Mouse (Mus musculus): Measurements from ENCODE around the gene Epyc. TPM values are rescaled to one million over a fixed set of nuclear protein-coding genes. Genes with fewer than 3 reads are reported as not detected.

The Epyc gene
- polyA plus RNA-seq, 1 experiment from 2014 or later = 0.78 TPM

DNA sequence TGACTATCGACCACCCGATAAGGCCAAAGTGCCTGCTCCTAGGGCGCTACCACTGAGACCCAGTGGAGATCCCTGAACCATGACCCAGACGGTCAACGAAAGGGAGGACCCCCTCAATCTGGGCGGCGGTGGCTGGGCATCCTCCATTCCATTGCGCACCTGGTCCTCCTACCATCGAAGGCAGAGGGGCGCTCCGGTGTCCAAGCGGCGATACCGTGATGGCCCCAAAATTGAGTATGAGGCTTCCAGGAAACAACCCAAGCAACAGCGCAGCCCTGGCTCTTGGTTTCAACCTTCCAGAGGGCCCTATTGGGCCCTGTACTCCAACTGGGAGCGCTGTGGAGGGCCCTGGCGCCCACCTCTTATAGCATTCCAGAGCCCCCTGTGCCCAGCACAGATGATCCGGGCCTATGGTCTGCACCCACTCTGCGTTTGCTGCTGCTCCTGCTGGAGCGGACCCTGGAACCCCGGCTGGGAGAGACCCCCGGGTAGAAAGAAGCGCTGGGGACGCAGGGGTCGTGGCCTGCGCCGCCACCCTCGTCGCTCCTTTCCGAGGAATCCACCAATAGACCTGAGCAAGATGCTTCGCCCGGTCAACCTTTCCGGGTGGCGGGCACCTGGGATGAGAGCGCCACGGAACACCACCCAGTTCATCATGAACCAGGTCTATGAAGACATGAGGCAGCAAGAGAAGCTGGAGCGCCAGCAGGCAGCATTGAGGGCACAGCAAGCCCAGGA, 49.7 kb downstream of the Epyc start:
- Histone ChIP-seq H3K4me1 (replicated peaks; ENCODE audit: control insufficient read depth, insufficient read depth, low read length) (no peaks in the 10 kb centered on the region), H3K36me3 (ENCODE audit: control insufficient read depth, insufficient read depth, low read length) (no peaks in the 10 kb centered on the region), H3K4me2 (ENCODE audit: low read depth, low read length) (no peak overlapping the region), H3K4me3 (ENCODE audit: low read length) (no peak overlapping the region), H3K27me3 (ENCODE audit: control insufficient read depth, insufficient read depth, low read depth, low read length) (no peaks in the 10 kb centered on the region), H3K27ac (ENCODE audit: low read length) (no peak overlapping the region), H3K9ac (ENCODE audit: low read length) (no peak overlapping the region), H3K9me3 (ENCODE audit: control insufficient read depth, low read length) (peaks cover 5% of the 10 kb centered on the region; the same call in 1 of the 2 replicates)
- ATAC-seq (ENCODE audit: low read depth) = no peak
- WGBS = 91% methylated on average over 35 of the region's 37 CpGs

DNA sequence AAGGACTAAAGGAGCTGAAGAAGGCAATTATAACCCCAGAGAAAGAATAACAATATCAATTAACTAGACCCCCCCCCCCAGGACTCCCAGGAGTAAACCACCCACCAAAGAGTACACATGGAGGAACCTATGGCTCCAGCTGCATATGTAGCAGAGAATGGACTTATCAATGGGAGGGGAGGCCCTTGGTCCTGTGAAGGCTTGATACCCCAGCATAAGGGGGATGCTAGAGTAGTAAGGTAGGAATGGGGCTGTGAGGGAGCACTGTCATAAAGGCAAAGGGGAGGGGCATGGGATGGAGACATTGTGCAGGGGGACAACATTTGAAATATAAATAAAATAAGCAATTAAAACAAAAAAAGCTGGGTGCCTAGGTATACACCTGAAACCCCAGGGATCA, 58.5 kb downstream of the Epyc start:
- no peak overlapping the region for H3K4me3 ChIP-seq (ENCODE audit: low read length)
- H3K9ac ChIP-seq (ENCODE audit: low read length) = no peak overlapping the region
- H3K4me1 ChIP-seq (replicated peaks; ENCODE audit: control insufficient read depth, insufficient read depth, low read length) = no peaks in the 10 kb centered on the region
- H3K9me3 ChIP-seq (ENCODE audit: control insufficient read depth, low read length) = no peaks in the 10 kb centered on the region
- no peak for ATAC-seq (ENCODE audit: low read depth)
- no peaks in the 10 kb centered on the region for H3K27me3 ChIP-seq (ENCODE audit: control insufficient read depth, insufficient read depth, low read depth, low read length)
- H3K4me2 ChIP-seq (ENCODE audit: low read depth, low read length) = no peak overlapping the region
- H3K36me3 ChIP-seq (ENCODE audit: control insufficient read depth, insufficient read depth, low read length) = no peaks in the 10 kb centered on the region
- H3K27ac ChIP-seq (ENCODE audit: low read length) = no peak overlapping the region

DNA sequence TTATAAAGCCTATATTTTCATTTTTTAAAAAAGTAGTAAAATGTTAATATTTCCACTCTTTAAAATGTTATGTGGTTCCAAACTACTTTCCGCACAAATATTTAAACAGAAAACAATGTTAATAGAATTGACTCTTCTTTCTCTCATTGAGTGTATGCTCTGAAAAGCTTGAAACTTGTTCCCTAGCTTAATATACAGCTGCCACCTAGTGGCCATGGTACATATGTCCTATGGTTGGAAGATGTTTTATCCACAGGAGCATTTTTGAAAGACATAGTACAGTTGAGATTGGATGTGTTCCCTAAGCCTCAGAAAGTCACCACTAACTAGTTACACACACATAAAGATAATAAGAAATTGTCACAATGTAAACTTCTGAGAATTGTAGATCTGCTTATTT, 60.7 kb downstream of the Epyc start:
- Histone ChIP-seq H3K36me3 (ENCODE audit: control insufficient read depth, insufficient read depth, low read length) (no peaks in the 10 kb centered on the region), H3K9me3 (ENCODE audit: control insufficient read depth, low read length) (no peaks in the 10 kb centered on the region), H3K9ac (ENCODE audit: low read length) (no peak overlapping the region), H3K4me1 (replicated peaks; ENCODE audit: control insufficient read depth, insufficient read depth, low read length) (no peaks in the 10 kb centered on the region), H3K4me2 (ENCODE audit: low read depth, low read length) (no peak overlapping the region), H3K4me3 (ENCODE audit: low read length) (no peak overlapping the region), H3K27me3 (ENCODE audit: control insufficient read depth, insufficient read depth, low read depth, low read length) (no peaks in the 10 kb centered on the region), H3K27ac (ENCODE audit: low read length) (no peak overlapping the region)
- ATAC-seq (ENCODE audit: low read depth) = no peak
- WGBS = 45% methylated on average over 1 of the region's 1 CpGs

DNA sequence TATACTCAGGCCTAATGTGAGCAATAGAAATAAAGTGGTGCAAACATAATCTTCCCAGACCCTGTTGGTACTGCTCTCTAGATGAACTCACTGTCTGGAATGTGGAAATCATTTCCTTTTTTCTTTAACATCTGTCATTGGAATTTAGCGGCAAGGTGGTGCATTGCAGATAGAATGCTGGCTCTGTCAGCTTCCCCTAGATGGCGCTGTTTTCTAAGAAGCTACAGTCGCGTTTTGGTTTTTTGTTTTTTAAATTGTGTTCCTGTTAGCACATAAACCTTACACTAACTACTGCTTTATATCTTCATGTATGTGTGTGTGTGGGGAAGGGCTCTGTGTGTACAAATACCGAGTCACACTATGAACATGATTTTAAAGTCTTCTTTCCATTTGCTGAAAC, 68.8 kb downstream of the Epyc start:
- Histone ChIP-seq H3K27ac (ENCODE audit: low read length) (no peak overlapping the region), H3K4me3 (ENCODE audit: low read length) (no peak overlapping the region), H3K4me1 (replicated peaks; ENCODE audit: control insufficient read depth, insufficient read depth, low read length) (no peaks in the 10 kb centered on the region), H3K36me3 (ENCODE audit: control insufficient read depth, insufficient read depth, low read length) (no peaks in the 10 kb centered on the region), H3K4me2 (ENCODE audit: low read depth, low read length) (no peak overlapping the region), H3K27me3 (ENCODE audit: control insufficient read depth, insufficient read depth, low read depth, low read length) (no peaks in the 10 kb centered on the region), H3K9ac (ENCODE audit: low read length) (no peak overlapping the region), H3K9me3 (ENCODE audit: control insufficient read depth, low read length) (no peaks in the 10 kb centered on the region)
- 4% methylated on average over 5 of the region's 5 CpGs for WGBS
- ATAC-seq (ENCODE audit: low read depth) = no peak

DNA sequence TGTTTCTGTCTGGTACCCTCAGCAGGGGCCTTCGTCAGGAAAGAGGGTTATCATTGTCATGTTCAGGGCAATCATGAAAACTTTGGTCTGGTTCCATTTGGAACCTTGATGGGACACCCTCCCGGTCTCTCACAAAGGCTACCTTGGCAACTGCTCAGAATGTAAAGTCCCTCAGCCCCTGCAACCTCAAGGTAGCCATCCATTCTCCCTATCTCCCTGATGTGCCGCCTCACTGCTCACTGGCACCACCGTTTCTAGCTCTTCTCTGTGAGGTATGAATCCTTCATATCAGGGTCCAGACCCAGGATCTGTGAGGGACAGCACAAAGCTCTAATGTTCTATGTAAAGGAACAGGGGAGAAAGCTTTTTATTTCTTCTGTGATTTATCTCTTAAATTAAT, 70.7 kb downstream of the Epyc start:
- no peaks in the 10 kb centered on the region for H3K9me3 ChIP-seq (ENCODE audit: control insufficient read depth, low read length)
- no peak overlapping the region for H3K9ac ChIP-seq (ENCODE audit: low read length)
- 76% methylated on average over 4 of the region's 4 CpGs for WGBS
- H3K4me3 ChIP-seq (ENCODE audit: low read length) = no peak overlapping the region
- no peak overlapping the region for H3K4me2 ChIP-seq (ENCODE audit: low read depth, low read length)
- no peak for ATAC-seq (ENCODE audit: low read depth)
- H3K36me3 ChIP-seq (ENCODE audit: control insufficient read depth, insufficient read depth, low read length) = no peaks in the 10 kb centered on the region
- no peak overlapping the region for H3K27ac ChIP-seq (ENCODE audit: low read length)
- H3K4me1 ChIP-seq (replicated peaks; ENCODE audit: control insufficient read depth, insufficient read depth, low read length) = no peaks in the 10 kb centered on the region
- no peaks in the 10 kb centered on the region for H3K27me3 ChIP-seq (ENCODE audit: control insufficient read depth, insufficient read depth, low read depth, low read length)

DNA sequence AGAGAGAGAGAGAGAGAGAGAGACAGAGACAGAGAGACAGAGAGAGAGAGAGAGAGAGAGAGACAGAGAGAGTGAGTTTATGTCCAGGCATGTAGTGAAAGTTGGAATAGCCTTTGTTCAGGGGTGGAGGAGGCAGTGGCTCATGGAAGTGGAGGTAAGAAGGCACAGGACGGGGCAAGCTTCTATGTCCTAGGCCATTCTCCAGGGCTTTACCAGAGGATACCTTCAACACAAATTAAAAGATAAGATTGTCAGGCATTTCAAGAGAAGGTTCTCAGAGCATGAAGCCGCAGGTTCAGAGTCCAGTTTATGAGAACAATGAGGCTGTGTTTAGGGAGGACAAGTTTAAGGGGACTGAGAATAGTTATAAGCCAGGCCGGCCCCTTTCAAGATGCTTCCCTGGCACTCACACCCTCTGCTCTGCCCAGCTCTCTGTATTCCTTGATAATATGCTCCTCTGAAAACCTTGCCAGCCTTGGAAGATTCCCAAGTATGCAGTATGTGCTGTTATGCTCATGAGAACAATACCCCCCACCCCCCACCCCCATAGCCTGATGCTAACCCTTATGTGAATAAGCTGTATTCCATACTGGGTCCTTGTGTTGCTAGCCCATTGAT, 71.5 kb downstream of the Epyc start:
- 75% methylated on average over 3 of the region's 3 CpGs for WGBS
- Histone ChIP-seq H3K4me2 (ENCODE audit: low read depth, low read length) (no peak overlapping the region), H3K36me3 (ENCODE audit: control insufficient read depth, insufficient read depth, low read length) (no peaks in the 10 kb centered on the region), H3K4me3 (ENCODE audit: low read length) (no peak overlapping the region), H3K4me1 (replicated peaks; ENCODE audit: control insufficient read depth, insufficient read depth, low read length) (no peaks in the 10 kb centered on the region), H3K27me3 (ENCODE audit: control insufficient read depth, insufficient read depth, low read depth, low read length) (no peaks in the 10 kb centered on the region), H3K9me3 (ENCODE audit: control insufficient read depth, low read length) (no peaks in the 10 kb centered on the region), H3K9ac (ENCODE audit: low read length) (no peak overlapping the region), H3K27ac (ENCODE audit: low read length) (no peak overlapping the region)
- ATAC-seq (ENCODE audit: low read depth) = no peak

DNA sequence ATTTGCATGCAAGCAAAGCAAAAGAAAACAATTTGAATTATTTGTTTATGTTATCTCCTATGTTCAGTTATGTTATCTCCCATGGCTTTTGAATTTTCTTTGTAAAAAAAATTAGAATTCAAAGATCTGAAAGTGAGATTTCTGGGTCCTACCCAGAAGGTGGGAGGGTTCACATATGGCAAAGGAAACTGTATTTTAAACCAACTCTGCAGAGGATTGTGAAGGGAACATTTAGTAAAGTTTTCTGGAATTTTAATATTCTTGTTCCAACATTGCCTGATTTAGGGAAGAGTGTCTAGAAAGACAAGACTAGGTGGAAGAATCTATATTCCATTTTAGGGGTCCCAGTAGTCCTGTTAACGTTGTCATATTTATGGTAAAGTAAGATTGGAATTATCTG, 73.4 kb downstream of the Epyc start:
- H3K4me3 ChIP-seq (ENCODE audit: low read length) = no peak overlapping the region
- H3K9ac ChIP-seq (ENCODE audit: low read length) = no peak overlapping the region
- H3K27me3 ChIP-seq (ENCODE audit: control insufficient read depth, insufficient read depth, low read depth, low read length) = no peaks in the 10 kb centered on the region
- H3K4me1 ChIP-seq (replicated peaks; ENCODE audit: control insufficient read depth, insufficient read depth, low read length) = no peaks in the 10 kb centered on the region
- H3K9me3 ChIP-seq (ENCODE audit: control insufficient read depth, low read length) = no peaks in the 10 kb centered on the region
- no peak overlapping the region for H3K27ac ChIP-seq (ENCODE audit: low read length)
- no peak for ATAC-seq (ENCODE audit: low read depth)
- no peaks in the 10 kb centered on the region for H3K36me3 ChIP-seq (ENCODE audit: control insufficient read depth, insufficient read depth, low read length)
- H3K4me2 ChIP-seq (ENCODE audit: low read depth, low read length) = no peak overlapping the region
- WGBS = 83% methylated on average over 1 of the region's 1 CpGs

DNA sequence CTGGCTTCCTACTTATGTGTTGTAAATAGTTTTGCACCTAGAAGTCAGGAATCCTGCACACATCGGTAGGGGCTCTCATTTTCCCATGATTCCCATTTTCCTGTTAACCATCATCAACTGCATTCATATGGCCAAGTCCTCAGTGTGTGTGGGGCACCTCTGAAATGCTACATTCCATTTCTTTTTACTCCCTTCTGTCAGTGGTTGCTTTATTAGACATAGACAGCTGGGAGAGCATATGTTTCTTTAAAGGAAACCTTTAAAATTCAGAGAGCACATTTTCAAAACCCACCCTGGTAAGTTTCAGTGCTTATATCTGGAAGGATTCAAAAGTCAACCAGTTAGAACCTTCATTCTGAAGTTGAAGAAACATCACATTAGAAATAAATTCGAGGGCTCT, 74.2 kb downstream of the Epyc start:
- no peak overlapping the region for H3K27ac ChIP-seq (ENCODE audit: low read length)

DNA sequence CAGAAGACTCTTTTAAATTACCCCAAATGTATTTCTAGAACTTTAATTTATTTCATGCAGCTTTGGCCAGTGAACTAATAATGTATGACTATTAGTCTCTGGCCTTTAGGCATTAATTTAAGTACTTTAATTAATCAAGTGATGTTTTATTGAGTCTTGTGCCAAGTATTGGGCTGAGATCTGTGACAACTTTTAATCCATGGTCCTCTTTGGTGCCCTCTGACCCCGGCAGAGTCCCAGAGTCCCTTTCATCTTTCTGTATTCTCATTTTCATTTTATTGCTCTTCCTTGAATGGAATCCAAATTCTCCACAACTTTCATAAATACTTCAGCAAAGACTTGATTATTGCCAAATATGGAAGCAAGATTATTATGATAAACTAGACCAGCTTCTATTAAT, 76.8 kb downstream of the Epyc start:
- ATAC-seq (ENCODE audit: low read depth) = peak; percentile 61; the same call in 1 of the 2 replicates
- no peak overlapping the region for H3K4me3 ChIP-seq (ENCODE audit: low read length)
- 47% methylated on average over 1 of the region's 1 CpGs for WGBS
- H3K4me1 ChIP-seq (replicated peaks; ENCODE audit: control insufficient read depth, insufficient read depth, low read length) = no peaks in the 10 kb centered on the region
- no peaks in the 10 kb centered on the region for H3K9me3 ChIP-seq (ENCODE audit: control insufficient read depth, low read length)
- H3K27me3 ChIP-seq (ENCODE audit: control insufficient read depth, insufficient read depth, low read depth, low read length) = no peaks in the 10 kb centered on the region
- no peak overlapping the region for H3K4me2 ChIP-seq (ENCODE audit: low read depth, low read length)
- H3K36me3 ChIP-seq (ENCODE audit: control insufficient read depth, insufficient read depth, low read length) = no peaks in the 10 kb centered on the region
- H3K27ac ChIP-seq (ENCODE audit: low read length) = no peak overlapping the region
- no peak overlapping the region for H3K9ac ChIP-seq (ENCODE audit: low read length)

More for the DNA sequence above, 74.2 kb downstream of the Epyc start:
- Histone ChIP-seq H3K4me1 (replicated peaks; ENCODE audit: control insufficient read depth, insufficient read depth, low read length) (no peaks in the 10 kb centered on the region), H3K9me3 (ENCODE audit: control insufficient read depth, low read length) (no peaks in the 10 kb centered on the region), H3K4me3 (ENCODE audit: low read length) (no peak overlapping the region), H3K4me2 (ENCODE audit: low read depth, low read length) (no peak overlapping the region), H3K36me3 (ENCODE audit: control insufficient read depth, insufficient read depth, low read length) (no peaks in the 10 kb centered on the region), H3K27me3 (ENCODE audit: control insufficient read depth, insufficient read depth, low read depth, low read length) (no peaks in the 10 kb centered on the region), H3K9ac (ENCODE audit: low read length) (no peak overlapping the region)
- WGBS = 72% methylated on average over 2 of the region's 2 CpGs
- ATAC-seq (ENCODE audit: low read depth) = no peak

All from lung, embryonic 16.5 days (tissue).